Mouse (Mus musculus) c-Kit-positive CD71-positive TER-119-positive erythroid progenitor cells, embryonic 14.5 days (primary cell): ENCODE results near the gene Meaf6.
A peak's percentile ranks its signal among the peaks of the same experiment; 100 is the strongest.

Source experiments
- DNase-seq: peaks from one replicate; pipeline ENCODE4 v3.0.0-alpha.2; 2013; ENCODE audit warnings: low spot score

The Meaf6 gene

DNA sequence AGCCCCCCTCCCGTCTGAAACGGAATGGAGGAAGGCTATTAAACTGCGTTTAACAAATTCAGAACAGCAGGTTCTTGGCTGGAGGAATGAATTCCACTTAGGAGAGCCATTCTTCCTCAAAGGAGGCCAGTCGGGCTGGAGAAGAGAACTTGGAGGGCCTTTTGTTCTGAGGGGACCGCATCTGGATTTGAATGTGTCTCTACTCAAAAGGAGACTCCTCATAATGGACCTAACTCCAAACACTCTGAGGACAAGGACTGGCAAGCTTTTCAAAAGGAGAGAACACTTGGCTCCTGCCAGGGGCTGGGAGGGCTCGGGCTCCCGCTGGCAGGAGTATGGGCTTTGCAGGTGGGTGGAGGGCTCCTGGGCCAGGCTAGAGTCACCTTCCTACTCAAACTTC is 59.7 kb downstream of the Meaf6 start:
- no peak for DNase-seq

DNA sequence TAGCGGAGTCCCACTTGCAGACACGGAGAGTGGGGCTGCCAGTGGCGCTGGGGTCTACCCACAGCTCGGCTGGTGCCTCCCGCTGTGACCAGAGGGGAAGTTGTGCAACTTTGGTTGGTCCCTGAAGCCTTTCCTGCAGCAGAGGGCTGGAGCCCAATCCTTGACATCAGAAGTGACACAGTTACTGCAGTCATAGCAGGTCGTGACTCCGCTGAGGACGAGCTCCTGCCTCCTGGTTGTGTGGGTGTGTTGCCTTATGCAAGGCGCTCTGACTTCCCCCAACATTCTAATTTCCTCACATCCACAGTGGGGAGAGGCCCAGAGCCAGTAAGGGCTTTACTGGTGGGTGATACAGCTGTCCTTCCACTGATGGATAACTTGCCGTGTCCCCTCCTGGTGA is 60.3 kb downstream of the Meaf6 start:
- no peak for DNase-seq

DNA sequence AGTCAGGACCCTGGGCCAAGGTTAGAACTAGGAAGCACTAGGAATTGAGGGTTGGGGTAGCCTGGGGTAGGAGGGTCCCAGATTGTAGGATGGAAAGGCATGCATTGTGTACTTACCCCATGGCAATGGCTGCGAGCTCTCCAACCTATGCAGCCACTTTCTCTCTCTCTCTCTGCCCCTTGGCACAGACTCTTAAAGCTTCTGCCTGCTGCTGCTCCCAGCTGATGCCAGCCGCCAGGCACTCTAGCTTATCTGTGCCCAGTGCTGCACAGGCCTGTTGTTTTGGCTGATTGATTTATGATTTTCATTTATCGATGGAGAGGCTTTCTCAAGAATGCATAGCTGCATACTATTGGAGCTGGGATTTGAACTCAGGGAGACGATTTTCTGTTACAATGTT is 63.0 kb downstream of the Meaf6 start:
- no peak for DNase-seq

DNA sequence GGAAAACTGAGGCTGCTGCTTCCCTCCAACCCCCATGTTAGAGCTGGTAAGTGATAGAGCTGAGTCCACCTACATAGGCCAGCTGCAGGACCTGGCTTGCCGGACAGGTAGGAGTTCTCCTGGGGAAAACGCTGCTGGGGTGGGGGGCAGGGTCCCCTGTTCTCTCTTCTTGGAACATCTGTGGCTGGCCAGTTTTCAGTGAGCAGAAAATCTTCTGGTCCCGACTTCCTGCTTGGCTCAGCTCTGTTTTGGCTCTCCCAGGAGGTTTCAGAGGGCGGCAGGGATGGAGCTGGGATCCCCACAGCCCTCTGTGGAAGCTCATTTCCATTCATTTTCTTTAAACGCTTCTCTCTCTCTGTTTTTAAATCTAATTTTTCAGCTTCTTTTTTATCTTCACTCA is 64.5 kb downstream of the Meaf6 start:
- no peak for DNase-seq

DNA sequence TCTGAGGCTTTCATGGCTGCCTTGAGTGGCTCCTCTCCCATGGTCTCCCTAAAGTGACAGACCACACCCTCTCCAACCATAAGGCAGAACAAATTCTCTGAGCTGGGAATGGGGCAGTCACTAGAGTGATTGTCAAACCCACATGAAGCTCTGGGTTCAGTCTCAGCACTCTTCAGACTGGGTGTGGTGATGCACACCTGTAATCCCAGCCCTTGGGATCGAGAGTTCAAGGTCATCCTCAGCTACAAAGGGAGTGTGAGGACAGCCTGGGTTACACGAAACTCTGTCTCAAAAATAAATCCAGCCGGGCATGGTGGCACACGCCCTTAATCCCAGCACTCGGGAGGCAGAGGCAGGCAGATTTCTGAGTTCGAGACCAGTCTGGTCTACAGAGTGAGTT is 67.5 kb downstream of the Meaf6 start:
- DNase-seq: no peak

DNA sequence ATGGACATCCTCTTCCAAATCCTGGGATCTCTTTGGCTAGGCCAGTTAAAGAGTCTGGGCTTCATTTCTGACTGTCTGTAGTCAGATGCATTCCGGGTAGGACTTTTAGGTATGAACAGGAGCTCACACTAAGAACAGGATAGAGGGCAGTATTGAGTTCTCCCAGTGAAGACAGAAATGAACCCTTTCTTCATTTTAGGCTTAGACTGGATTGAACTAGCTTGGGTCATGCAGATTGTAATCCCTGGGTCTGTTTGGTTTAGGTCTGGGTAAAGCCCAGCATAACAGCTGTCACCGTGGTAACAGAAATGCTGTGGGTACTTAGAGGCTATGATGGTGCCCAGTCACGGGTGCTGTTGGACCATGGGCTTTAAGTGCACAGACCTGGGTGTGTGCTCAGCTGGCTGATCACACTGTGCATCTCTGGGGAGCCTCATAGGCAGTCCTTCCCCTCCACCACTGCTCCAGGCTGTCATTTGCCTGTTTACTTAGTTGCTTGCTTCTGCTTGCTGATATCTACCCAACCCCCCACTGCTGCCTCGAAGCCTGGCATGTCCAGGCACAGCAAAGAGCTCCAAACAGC is 68.8 kb downstream of the Meaf6 start:
- DNase-seq: no peak

DNA sequence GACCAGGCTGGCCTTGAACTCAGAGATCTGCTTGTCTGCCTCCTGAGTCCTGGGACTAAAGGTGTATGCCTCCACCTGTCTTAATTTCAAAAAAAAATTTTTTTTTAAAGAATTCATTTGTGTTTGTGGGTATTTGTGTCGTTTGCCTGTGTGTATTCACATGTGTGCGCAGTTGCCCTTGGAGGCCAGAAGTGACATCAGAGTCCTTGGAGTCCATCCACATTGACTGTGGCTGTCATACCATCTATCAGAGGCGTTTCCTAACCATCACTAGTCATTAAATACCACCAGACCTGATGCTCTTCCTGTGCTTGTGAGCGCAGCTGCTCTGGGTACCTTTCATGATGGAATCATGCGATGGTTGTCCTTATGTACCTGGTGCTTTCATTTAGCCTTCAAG is 70.7 kb downstream of the Meaf6 start:
- DNase-seq: no peak

DNA sequence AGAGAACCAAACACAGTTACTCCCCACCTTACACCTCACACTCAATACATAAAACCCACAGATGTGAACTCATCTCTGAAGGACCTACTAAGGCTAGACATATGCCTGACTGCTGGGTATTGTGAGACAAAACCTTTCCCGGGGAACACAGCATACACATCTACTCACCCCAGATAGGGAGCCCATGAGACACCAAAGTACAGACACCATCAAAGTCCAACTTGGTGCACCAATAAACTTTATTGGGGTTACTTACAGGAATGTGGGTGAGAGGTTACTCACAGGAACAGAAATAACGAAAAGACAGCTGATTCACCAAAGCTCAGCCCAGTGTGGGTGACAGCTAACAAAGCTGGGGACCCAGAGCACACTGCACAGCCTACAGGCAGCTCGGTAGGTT is 72.4 kb downstream of the Meaf6 start:
- no peak for DNase-seq

DNA sequence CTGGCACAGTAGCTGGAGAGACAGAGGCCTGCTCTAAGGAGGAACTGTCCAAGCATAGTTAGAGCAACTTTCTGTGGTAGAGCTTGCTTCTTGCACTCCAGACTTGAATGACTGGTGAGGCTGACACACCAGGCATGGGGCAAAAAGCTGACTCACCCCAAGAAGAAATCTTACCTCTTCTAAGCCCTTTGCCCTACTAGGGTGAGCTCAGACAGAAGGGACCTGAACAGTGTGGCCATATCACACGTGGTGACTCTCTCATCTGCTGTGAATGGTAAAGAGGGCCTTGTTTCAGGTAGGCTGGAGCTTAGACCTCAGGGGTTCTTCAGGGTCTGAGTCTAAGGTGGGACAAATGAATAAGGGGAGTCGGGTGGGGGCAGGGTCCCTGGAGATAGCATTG is 73.1 kb downstream of the Meaf6 start:
- DNase-seq: no peak

DNA sequence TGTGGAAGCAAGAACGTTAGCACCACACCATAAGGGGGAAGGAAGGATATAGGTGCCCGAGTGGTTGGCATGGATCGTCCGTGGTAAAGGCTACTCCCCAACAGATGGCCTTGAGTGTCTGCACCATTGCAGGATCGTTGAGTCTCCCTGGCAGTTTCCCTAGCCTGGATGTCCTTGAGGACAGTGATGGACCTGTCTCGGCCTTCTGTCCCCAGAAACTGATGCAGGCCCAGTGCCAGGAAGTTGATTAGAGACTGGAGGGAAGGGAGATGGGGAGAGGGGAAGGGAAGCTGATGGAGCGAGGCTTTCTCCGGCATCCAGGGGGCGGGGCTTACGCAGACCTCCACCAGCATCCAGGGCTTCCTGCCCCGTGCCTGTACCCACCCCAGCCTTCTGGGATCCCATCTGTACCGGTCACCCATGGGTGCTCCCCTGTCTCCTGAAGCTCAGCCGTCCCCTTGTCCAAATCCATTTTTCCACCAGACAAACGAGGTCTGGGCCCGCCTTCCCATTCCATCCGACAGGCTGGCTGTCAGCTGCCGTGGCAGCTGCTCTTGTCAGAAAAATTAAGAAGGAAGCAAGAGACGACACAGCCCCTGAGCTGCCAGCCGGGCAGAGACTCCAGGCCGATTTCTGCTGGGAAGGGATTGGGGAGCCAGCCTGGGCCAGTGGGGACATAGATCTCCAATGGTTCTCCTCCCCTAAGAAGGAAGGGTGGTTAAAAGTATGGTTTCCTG is 73.8 kb downstream of the Meaf6 start:
- no peak for DNase-seq

DNA sequence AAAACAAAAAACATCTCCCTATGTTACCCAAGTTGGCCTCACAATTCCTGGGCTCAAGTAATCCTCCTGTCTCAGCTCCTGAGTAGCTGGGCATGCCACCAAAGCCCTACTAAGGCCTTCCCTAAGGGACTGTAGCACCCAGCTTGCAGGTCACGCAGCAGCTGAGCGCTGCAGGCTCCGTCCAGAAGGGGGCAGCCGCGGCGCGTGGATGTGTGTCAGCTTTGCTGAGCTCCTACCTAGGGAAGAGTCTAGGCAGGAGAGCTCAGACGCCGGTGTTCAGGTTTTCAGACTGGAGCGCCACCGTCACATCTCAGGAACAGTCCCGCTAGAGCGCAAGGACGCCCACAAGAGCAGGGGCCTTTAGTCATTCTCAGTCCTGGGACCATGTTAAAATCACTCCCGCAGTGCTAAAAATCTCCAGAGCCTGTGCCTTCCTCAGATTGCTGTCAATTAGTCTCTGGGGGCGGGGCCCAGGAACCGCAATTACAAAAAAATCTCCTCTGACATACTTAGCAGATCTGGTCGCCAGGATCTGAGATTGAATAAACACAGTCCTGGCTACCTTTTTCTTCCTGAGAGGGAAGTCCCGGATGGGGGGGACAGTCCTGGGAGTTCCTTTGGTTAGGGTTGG is 75.5 kb downstream of the Meaf6 start:
- DNase-seq: peak; percentile 25

DNA sequence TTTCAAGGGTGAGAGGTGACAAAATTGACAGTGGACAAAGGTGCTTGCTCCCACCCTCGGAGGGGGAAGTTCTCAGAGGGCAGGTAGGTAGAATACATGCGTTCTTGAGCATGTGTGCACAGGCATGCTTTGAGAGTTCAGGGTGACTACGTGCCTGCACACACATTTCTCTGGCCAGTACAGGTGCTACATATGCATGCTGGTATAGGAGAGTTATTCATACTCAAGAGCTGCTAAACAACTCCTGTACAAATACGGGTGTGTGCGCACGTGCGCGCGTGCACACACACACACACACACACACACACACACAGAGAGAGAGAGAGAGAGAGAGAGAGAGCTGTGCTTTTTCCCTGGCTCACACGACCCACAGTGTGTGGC is 76.0 kb downstream of the Meaf6 start:
- no peak for DNase-seq

DNA sequence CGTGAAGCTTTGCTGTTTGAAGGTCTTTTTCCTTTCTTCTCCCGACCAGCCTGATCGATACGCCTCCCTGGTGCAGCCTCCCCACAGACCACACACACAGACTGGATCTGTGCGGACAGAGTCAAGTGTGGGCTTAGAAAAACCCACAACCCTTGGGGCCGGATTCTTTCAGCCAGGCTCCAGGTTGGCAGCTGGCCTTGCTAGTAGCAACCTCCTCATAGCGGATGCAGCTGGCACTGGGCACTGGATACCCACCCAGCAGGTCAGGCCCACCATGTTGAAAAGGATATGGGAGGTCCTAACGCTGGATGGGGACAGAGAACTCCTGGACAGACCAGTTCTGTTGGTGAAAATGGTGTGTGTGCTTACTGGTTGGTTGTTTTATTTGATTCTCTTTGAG is 76.5 kb downstream of the Meaf6 start:
- DNase-seq: no peak

DNA sequence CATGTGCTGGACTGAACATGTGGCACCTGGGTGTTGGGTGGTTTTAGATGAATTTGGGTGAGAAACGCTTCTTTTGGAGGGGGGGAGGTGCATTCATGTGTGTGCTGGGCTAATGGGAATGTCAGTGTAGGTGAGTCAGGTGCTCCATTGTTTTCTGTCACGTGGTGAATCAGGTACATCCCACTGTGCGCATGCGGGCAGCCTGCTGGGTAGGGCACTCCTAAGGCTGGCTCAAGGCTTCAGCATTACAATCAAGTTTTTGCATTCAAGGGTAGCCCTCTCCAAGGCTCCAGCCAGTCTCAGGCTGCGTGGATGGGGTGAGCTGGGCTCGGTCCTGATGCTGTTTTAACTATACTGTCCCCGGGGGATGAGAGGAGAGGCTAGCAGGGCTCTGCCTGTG is 77.8 kb downstream of the Meaf6 start:
- DNase-seq: no peak
